Mouse (Mus musculus) MEL (cell line): ENCODE measurements around the gene Ano8. TPM values are rescaled to one million over a fixed set of nuclear protein-coding genes. Genes with fewer than 3 reads are reported as not detected.
"Not testable (repeated sequence)": the region's sequence is repeated elsewhere in the genome, so short reads cannot be mapped to it uniquely, and the experiment has no call there.

Experiments used
- DNase-seq: peaks from one replicate; pipeline ENCODE4 v3.0.0; 2011; ENCODE audit warnings: low read depth, low spot score
- H3K27ac ChIP-seq: 2 replicates; pipeline ENCODE4 v1.5.1; 2012; ENCODE audit warnings: low read depth, mild to moderate bottlenecking, control low read depth, low read length, moderate library complexity; ENCODE audit not compliant: control insufficient read depth
- H3K27me3 ChIP-seq, 2 experiments: fragments of 150-350 bp in 1 of 2; sonication (generic) in 1 of 2; 2 replicates each; pipeline ENCODE4 v1.6.1; 2012; ENCODE audit warnings: low read length in 2 of 2, mild to moderate bottlenecking in 2 of 2, improper control_type of control experiment in 1 of 2, moderate library complexity in 1 of 2; ENCODE audit not compliant: insufficient read depth in 2 of 2, control insufficient read depth in 1 of 2
- H3K36me3 ChIP-seq, 2 experiments: 2 replicates each; pipeline ENCODE4 v1.6.1; 2012 to 2014; ENCODE audit warnings: low read length in 2 of 2, improper control_type of control experiment in 1 of 2, inconsistent platforms in 1 of 2, mild to moderate bottlenecking in 1 of 2; ENCODE audit not compliant: insufficient read depth in 2 of 2, control insufficient read depth in 1 of 2
- H3K4me1 ChIP-seq, 2 experiments: fragments of 150-350 bp in 1 of 2; sonication (generic) in 1 of 2; 2 replicates each; pipeline ENCODE4 v1.6.1; 2012; ENCODE audit warnings: low read length in 2 of 2, improper control_type of control experiment in 1 of 2, mild to moderate bottlenecking in 1 of 2; ENCODE audit not compliant: insufficient read depth in 2 of 2, control insufficient read depth in 1 of 2
- H3K4me3 ChIP-seq, 2 experiments: fragments of 150-350 bp in 1 of 2; sonication (generic) in 1 of 2; 2 replicates each; pipeline ENCODE4 v1.5.1; 2012; ENCODE audit warnings: low read depth in 2 of 2, low read length in 2 of 2, mild to moderate bottlenecking in 2 of 2, moderate library complexity in 2 of 2, control low read depth in 1 of 2, improper control_type of control experiment in 1 of 2; ENCODE audit not compliant: control insufficient read depth in 1 of 2, insufficient read depth in 1 of 2
- H3K79me2 ChIP-seq: 2 replicates; pipeline ENCODE4 v1.6.1; 2012; ENCODE audit warnings: mild to moderate bottlenecking, low read length, moderate library complexity; ENCODE audit not compliant: control insufficient read depth, poor library complexity, insufficient read depth
- H3K9ac ChIP-seq: 2 replicates; pipeline ENCODE4 v1.6.1; 2012; ENCODE audit warnings: low read depth, mild to moderate bottlenecking, control low read depth, low read length, moderate library complexity; ENCODE audit not compliant: control insufficient read depth, poor library complexity, severe bottlenecking
- H3K9me3 ChIP-seq: fragments of 150-350 bp; sonication (generic); replicated peaks from 2 replicates; pipeline ENCODE4 v1.6.1; 2012; ENCODE audit warnings: mild to moderate bottlenecking, low read length, improper control_type of control experiment, moderate library complexity; ENCODE audit not compliant: insufficient read depth
- BHLHE40 ChIP-seq: IDR thresholded peaks from 2 replicates; pipeline ENCODE4 v1.6.1; 2012; ENCODE audit warnings: low read depth, mild to moderate bottlenecking, inconsistent platforms, low read length, improper control_type of control experiment, borderline replicate concordance
- CHD2 ChIP-seq: IDR thresholded peaks from 2 replicates; pipeline ENCODE4 v1.6.1; 2011; ENCODE audit warnings: low read length, improper control_type of control experiment
- CTCF ChIP-seq, 3 experiments: IDR thresholded peaks in 2 of 3; conservative IDR thresholded peaks in 1 of 3; 2 replicates each; pipeline ENCODE4 v1.5.1; 2011 to 2012; ENCODE audit warnings: low read length in 3 of 3, low read depth in 2 of 3, mild to moderate bottlenecking in 2 of 3, improper control_type of control experiment in 1 of 3, inconsistent platforms in 1 of 3, mixed read lengths in 1 of 3, moderate library complexity in 1 of 3; ENCODE audit not compliant: control insufficient read depth in 1 of 3, insufficient read depth in 1 of 3, poor library complexity in 1 of 3, severe bottlenecking in 1 of 3
- E2F4 ChIP-seq: IDR thresholded peaks from 2 replicates; pipeline ENCODE4 v1.6.1; 2011; ENCODE audit warnings: low read depth, low read length, improper control_type of control experiment, borderline replicate concordance
- ELF1 ChIP-seq: IDR thresholded peaks from 2 replicates; pipeline ENCODE4 v1.6.1; 2014; ENCODE audit warnings: low read depth, mild to moderate bottlenecking, inconsistent platforms, low read length, improper control_type of control experiment, moderate library complexity
- GABPA ChIP-seq: IDR thresholded peaks from 2 replicates; pipeline ENCODE4 v1.6.1; 2012; ENCODE audit warnings: low read depth, mild to moderate bottlenecking, inconsistent platforms, low read length, improper control_type of control experiment, moderate library complexity
- GATA1 ChIP-seq: IDR thresholded peaks from 2 replicates; pipeline ENCODE4 v1.6.1; 2011; ENCODE audit warnings: low read depth, low read length, improper control_type of control experiment
- KAT2A ChIP-seq: conservative IDR thresholded peaks from 2 replicates; pipeline ENCODE4 v1.6.1; 2012; ENCODE audit warnings: low read depth, low read length, improper control_type of control experiment, inconsistent platforms
- MAX ChIP-seq: IDR thresholded peaks from 2 replicates; pipeline ENCODE4 v1.6.1; 2011; ENCODE audit warnings: low read length, improper control_type of control experiment
- MXI1 ChIP-seq: IDR thresholded peaks from 2 replicates; pipeline ENCODE4 v1.6.1; 2011; ENCODE audit warnings: mild to moderate bottlenecking, low read depth, low read length, improper control_type of control experiment
- MYB ChIP-seq: IDR thresholded peaks from 2 replicates; pipeline ENCODE4 v1.6.1; 2011; ENCODE audit warnings: mild to moderate bottlenecking, low read depth, low read length, improper control_type of control experiment
- MYC ChIP-seq: IDR thresholded peaks from 2 replicates; pipeline ENCODE4 v1.6.1; 2011; ENCODE audit warnings: low read depth, mild to moderate bottlenecking, low read length, improper control_type of control experiment, moderate library complexity
- NRF1 ChIP-seq: IDR thresholded peaks from 2 replicates; pipeline ENCODE4 v1.6.1; 2014; ENCODE audit warnings: low read depth, mild to moderate bottlenecking, inconsistent platforms, low read length, improper control_type of control experiment, moderate library complexity; ENCODE audit not compliant: poor library complexity, insufficient read depth, severe bottlenecking
- POLR2A ChIP-seq, 2 experiments: IDR thresholded peaks; 2 replicates each; pipeline ENCODE4 v1.6.1; 2011 to 2012; ENCODE audit warnings: low read length in 2 of 2, mild to moderate bottlenecking in 2 of 2, control low read depth in 1 of 2, improper control_type of control experiment in 1 of 2, low read depth in 1 of 2, moderate library complexity in 1 of 2; ENCODE audit not compliant: control insufficient read depth in 1 of 2, insufficient read depth in 1 of 2, poor library complexity in 1 of 2
- POLR2AphosphoS2 ChIP-seq: IDR thresholded peaks from 2 replicates; pipeline ENCODE4 v1.6.1; 2011; ENCODE audit warnings: low read length, improper control_type of control experiment
- POLR2AphosphoS5 ChIP-seq: IDR thresholded peaks from 2 replicates; pipeline ENCODE4 v1.6.1; 2012; ENCODE audit warnings: low read depth, borderline replicate concordance, mild to moderate bottlenecking, inconsistent platforms, low read length, moderate library complexity, mixed read lengths
- RAD21 ChIP-seq: IDR thresholded peaks from 2 replicates; pipeline ENCODE4 v1.6.1; 2011; ENCODE audit warnings: mild to moderate bottlenecking, low read depth, low read length, improper control_type of control experiment
- SIN3A ChIP-seq: IDR thresholded peaks from 2 replicates; pipeline ENCODE4 v1.6.1; 2012; ENCODE audit warnings: low read length, improper control_type of control experiment, inconsistent platforms
- SMC3 ChIP-seq: IDR thresholded peaks from 2 replicates; pipeline ENCODE4 v1.6.1; 2011; ENCODE audit warnings: low read depth, low read length, improper control_type of control experiment
- TAL1 ChIP-seq: IDR thresholded peaks from 2 replicates; pipeline ENCODE4 v1.6.1; 2012; ENCODE audit warnings: mild to moderate bottlenecking, inconsistent platforms, low read length, moderate library complexity, mixed read lengths
- TBP ChIP-seq: IDR thresholded peaks from 2 replicates; pipeline ENCODE4 v1.8.0; 2011; ENCODE audit warnings: low read depth, low read length, improper control_type of control experiment
- TCF12 ChIP-seq: IDR thresholded peaks from 2 replicates; pipeline ENCODE4 v1.6.1; 2014; ENCODE audit warnings: low read depth, mild to moderate bottlenecking, inconsistent platforms, low read length, improper control_type of control experiment, moderate library complexity
- USF2 ChIP-seq, 2 experiments: IDR thresholded peaks; 2 replicates each; pipeline ENCODE4 v1.6.1; 2011 to 2012; ENCODE audit warnings: improper control_type of control experiment in 2 of 2, low read length in 2 of 2, borderline replicate concordance in 1 of 2, inconsistent platforms in 1 of 2, low read depth in 1 of 2, mild to moderate bottlenecking in 1 of 2; ENCODE audit not compliant: insufficient read depth in 1 of 2
- ZC3H11A ChIP-seq: IDR thresholded peaks from 2 replicates; pipeline ENCODE4 v1.6.1; 2012; ENCODE audit warnings: low read depth, mild to moderate bottlenecking, inconsistent platforms, low read length, improper control_type of control experiment
- ZKSCAN1 ChIP-seq: IDR thresholded peaks from 2 replicates; pipeline ENCODE4 v1.6.1; 2012; ENCODE audit warnings: low read depth, mild to moderate bottlenecking, inconsistent platforms, low read length, improper control_type of control experiment, moderate library complexity
- ZNF384 ChIP-seq: IDR thresholded peaks from 2 replicates; pipeline ENCODE4 v1.6.1; 2012; ENCODE audit warnings: low read depth, mild to moderate bottlenecking, inconsistent platforms, low read length, improper control_type of control experiment
- polyA plus RNA-seq, 2 experiments: library from polyadenylated mRNA; stranded (reverse) in 1 of 2; unstranded in 1 of 2; fragments of >175 nt in 1 of 2; fragments of >200 nt in 1 of 2; gene quantifications; 2 replicates each; pipeline versions ENCODE4 v1.2.1 to v1.2.4; 2012; ENCODE audit warnings: low replicate concordance in 2 of 2, low read depth in 1 of 2; ENCODE audit not compliant: insufficient read length in 2 of 2, insufficient read depth in 1 of 2, missing spikeins in 1 of 2
- total RNA-seq: library from RNA; depleted of rRNA; stranded (reverse); fragments of 300-350 nt; gene quantifications from 2 replicates; pipeline ENCODE4 v1.2.3, GENCODE M21; 2012

Gene Ano8
- total and polyA plus RNA-seq, 3 experiments = 3.9 to 4.8 TPM; not detected in 1

DNA sequence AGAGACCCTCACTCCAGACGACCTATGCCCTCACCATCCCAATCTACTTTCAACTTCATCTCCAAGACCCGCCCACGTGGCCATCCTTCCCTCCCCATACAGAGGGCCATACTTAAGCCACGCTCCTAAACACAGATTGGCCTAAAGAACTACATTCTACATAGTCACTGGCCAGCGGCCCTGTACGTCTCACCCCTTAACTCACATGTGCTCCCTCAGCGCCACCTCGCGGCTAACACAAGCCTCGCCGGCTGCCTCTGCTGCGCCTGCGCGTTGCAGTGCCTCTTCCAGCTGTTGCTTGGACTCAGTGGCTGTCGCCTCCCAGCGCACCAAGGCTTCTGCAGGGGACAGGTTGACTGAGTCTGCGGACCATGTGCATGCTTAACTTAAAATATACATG lies 35.9 kb upstream of the Ano8 start (continued):
- peak; percentile 94 for TF ChIP-seq MYC
- 0 out of 2 replicates have a peak, but pooled peaks have one; percentile 26 for TF ChIP-seq TBP
- TF ChIP-seq SMC3 = peak; percentile 86
- TF ChIP-seq TCF12 = no peak
- TF ChIP-seq POLR2AphosphoS5 = no peak
- peak; percentile 35; the same call in 1 of the 2 replicates for TF ChIP-seq MXI1
- TF ChIP-seq POLR2A (IDR thresholded peaks at IDR 0.05; ENCODE audit: control insufficient read depth in 1 of 2, insufficient read depth in 1 of 2, low read depth in 1 of 2, low read length in 2 of 2, poor library complexity in 1 of 2) = peak in 1 of 2 experiments; percentile 30; a peak in 1 of 4 replicates
- 0 out of 2 replicates have a peak, but pooled peaks have one; percentile 28 for TF ChIP-seq ZNF384
- no peak for TF ChIP-seq GABPA
- peak; percentile 52; the same call in 1 of the 2 replicates for TF ChIP-seq SIN3A
- TF ChIP-seq BHLHE40 = no peak
- TF ChIP-seq E2F4 = no peak

DNA sequence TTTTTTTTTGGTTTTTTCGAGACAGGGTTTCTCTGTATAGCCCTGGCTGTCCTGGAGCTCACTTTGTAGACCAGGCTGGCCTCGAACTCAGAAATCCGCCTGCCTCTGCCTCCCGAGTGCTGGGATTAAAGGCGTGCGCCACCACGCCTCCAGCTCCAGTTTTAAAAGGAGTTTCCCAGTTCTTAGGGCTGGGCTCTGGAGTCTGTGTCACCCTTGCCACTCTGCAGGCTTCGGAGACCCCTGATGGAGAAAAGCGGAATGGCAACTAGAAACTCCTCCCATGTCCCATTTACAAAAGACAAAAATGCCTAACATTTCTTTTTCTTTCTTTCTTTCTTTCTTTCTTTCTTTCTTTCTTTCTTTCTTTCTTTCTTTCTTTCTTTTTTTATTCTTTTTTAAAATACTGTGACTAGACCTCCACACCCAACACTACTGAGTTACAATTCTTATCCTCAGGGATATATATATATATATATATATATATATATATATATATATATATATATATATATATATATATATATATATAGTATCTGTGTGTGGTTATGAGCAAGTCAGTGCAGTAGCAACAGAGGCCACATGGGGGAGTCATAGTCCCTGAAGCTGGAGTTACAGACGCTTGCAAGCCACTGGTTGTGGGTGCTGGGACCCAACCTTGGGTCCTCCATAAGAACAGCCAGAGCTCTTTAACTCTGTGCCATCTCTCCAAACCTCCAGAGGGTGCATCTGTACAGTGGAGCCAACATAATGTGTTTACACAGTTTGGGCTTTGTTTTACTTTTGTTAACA lies 33.5 kb upstream of the Ano8 start:
- not testable (repeated sequence) for H3K36me3 ChIP-seq, H3K27me3 ChIP-seq, H3K27ac ChIP-seq, H3K9me3 ChIP-seq, H3K79me2 ChIP-seq, H3K4me3 ChIP-seq, H3K9ac ChIP-seq, H3K4me1 ChIP-seq
- TF ChIP-seq CTCF (IDR thresholded peaks at IDR 0.05 in 2 of 3, conservative IDR thresholded peaks at IDR 0.05 in 1 of 3; ENCODE audit: control insufficient read depth in 1 of 3, insufficient read depth in 1 of 3, low read depth in 2 of 3, low read length in 3 of 3, poor library complexity in 1 of 3, severe bottlenecking in 1 of 3) (peak; percentile 41 to 63 (median 56)), ZC3H11A (peak; percentile 31; the same call in 1 of the 2 replicates), ZNF384 (0 out of 2 replicates have a peak, but pooled peaks have one; percentile 34), SMC3 (peak; percentile 42), RAD21 (peak; percentile 30)
- DNase-seq = peak; percentile 81

DNA sequence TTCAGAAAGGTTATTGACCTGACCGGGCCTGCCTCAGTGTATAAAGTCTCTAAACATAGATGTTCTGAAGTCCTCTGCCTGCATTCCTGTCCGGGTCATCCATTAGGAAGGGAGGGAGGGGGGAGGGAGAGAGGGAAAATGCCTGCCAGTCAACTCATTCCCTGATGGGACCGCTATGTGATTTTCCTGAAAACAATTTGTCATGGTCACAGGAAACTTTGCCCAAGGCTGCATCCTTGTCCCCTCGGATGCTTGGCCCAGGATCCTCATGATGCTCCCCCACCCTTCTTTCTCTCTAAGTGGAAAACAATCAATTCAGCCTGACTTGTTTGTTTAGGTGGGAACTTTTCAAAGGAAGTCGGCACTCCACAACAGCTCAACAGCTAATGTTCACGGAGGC lies 31.0 kb upstream of the Ano8 start:
- no peaks in the 10 kb centered on the region for H3K79me2 ChIP-seq
- H3K9me3 ChIP-seq = no peaks in the 10 kb centered on the region
- H3K27ac ChIP-seq = no peak overlapping the region
- peaks cover 0 to 2% of the 10 kb centered on the region in 2 experiments; a peak in 1 of 4 replicates for H3K27me3 ChIP-seq
- no peak overlapping the region for H3K4me3 ChIP-seq
- TF ChIP-seq TCF12 (no peak), ZNF384 (no peak), POLR2AphosphoS2 (no peak), KAT2A (no peak), MYB (no peak), TAL1 (no peak), MAX (no peak), ZKSCAN1 (no peak), USF2 (IDR thresholded peaks at IDR 0.05; ENCODE audit: borderline replicate concordance in 1 of 2, insufficient read depth in 1 of 2, low read depth in 1 of 2, low read length in 2 of 2) (no peak), E2F4 (no peak), BHLHE40 (no peak), GATA1 (no peak), NRF1 (no peak), CHD2 (no peak), ELF1 (no peak)
- peaks cover 2 to 12% of the 10 kb centered on the region in 2 experiments; a peak in 3 of 4 replicates for H3K4me1 ChIP-seq
- no peak overlapping the region for H3K9ac ChIP-seq
- no peak for DNase-seq
- peaks cover 0 to 3% of the 10 kb centered on the region in 2 experiments; a peak in 2 of 4 replicates for H3K36me3 ChIP-seq
